Mouse (Mus musculus) gonadal fat pad, adult 2 months (tissue): ENCODE results near the gene Zbtb48. TPM values are rescaled to one million over a fixed set of nuclear protein-coding genes. Genes with fewer than 3 reads are reported as not detected.

Source experiments
- DNase-seq: peaks from one replicate; pipeline ENCODE4 v3.0.0-alpha.2; 2012; ENCODE audit warnings: low read depth
- polyA plus RNA-seq: library from polyadenylated mRNA; depleted of rRNA; stranded (reverse); fragments of >200 nt; gene quantifications from 2 replicates; pipeline ENCODE4 v1.2.3, GENCODE M21; 2012

Zbtb48 gene
- polyA plus RNA-seq, 1 experiment: 12.8 TPM

DNA sequence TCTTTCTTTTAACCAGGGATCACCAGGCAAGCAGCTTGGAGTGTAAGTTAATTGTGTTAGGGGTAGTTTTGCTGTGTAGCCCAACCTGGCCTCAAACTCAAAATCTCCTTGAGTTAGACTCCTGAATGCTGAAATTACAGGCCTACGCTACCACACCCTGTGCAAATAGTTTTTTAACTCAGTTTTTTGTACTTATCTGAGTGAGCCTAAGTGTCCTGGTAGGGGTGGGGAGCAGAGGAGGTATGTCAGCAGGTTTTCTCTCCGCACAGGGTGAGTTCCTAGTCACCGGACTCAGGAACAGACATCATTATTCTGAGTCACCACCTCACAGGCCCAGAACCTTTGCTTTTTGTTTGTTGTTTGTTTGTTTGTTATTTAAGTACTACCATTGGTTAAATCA, 25.4 kb downstream of the Zbtb48 start:
- no peak for DNase-seq

DNA sequence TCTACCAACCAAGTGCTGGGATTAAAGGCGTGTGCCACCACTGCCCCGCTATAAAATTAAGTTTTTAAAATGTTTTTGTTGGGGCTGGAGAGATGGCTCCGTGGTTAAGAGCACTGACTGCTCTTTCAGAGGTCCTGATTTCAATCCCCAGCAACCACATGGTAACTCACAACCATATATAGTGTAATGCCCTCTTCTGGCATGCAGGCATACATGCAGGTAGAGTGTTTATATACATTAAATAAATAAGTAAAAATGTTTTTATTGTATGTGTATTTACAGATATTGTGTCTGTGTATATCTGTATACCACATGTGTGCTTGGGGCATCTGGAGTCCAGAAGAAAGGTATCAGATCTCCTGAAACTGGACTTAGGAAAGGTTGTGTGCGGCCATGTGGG, 26.1 kb downstream of the Zbtb48 start:
- no peak for DNase-seq

DNA sequence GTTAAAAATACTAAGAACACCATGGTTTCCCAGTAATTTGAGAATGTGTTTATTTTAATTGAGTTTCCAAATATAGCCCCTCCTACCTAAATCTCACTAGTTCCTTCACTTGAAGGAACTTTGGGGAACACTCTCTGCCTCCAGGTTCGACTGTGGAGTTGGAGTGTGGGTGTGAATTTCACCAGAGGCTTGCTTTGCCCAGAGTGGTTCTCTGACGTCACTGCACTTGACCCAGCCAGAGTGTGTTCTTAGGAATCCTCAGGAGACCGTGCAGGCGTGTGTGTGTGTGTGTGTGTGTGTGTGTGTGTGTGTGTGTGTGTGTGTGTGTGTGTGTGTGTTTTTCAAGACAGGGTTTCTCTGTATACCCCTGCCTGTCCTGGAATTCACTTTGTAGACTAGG, 26.6 kb downstream of the Zbtb48 start:
- DNase-seq: no peak

DNA sequence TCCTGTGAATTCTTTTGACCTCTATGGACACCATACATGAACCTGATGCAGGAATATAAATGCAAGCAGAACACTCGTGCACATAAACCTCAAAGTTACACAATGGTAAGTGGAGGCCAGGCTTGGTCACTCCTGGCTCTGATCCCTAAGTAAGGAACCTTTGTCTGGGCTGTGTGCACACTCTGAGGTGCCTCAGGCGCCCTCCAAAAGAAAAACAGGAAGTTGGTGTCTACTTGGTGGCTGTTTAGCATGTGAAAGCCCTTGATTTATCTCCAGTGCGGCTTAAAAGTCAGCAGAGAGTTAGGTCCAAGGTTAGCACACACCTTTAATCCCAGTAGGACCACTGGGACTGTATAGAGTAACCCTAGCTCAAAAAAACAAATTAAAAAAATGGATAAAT, 28.0 kb downstream of the Zbtb48 start:
- DNase-seq: no peak

DNA sequence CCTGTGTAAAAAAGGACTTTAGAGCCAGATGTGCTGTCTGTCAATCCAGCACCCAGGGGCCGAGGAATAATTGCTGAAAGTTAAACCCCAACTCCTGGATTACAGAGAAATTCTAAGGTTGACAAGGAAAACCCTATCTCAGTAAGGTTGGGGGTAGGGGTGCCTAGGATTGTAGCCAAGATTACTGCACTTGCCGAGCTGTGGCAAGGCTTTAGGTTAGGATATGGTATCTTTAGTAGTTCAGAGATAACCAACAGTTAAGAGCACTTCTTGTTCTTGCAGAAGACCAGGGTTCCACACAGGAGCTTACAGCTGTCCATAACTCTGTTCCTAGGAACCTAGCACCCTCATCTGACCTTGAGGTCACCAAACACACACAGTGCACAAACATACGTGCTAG, 29.8 kb downstream of the Zbtb48 start:
- no peak for DNase-seq

DNA sequence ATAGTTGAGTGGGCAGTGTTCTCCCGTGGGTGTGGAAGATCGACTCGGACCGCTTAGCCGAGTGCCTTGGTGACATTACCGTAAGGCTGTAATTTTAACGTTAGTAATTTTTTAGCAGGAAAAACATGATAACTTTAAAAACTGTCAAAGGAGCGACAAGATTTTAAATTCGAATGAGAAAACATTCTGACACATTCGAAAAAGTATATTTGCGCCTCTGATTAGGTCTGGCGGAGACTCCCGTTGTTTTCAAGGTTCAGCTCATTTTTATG, 30.6 kb downstream of the Zbtb48 start:
- DNase-seq: no peak

DNA sequence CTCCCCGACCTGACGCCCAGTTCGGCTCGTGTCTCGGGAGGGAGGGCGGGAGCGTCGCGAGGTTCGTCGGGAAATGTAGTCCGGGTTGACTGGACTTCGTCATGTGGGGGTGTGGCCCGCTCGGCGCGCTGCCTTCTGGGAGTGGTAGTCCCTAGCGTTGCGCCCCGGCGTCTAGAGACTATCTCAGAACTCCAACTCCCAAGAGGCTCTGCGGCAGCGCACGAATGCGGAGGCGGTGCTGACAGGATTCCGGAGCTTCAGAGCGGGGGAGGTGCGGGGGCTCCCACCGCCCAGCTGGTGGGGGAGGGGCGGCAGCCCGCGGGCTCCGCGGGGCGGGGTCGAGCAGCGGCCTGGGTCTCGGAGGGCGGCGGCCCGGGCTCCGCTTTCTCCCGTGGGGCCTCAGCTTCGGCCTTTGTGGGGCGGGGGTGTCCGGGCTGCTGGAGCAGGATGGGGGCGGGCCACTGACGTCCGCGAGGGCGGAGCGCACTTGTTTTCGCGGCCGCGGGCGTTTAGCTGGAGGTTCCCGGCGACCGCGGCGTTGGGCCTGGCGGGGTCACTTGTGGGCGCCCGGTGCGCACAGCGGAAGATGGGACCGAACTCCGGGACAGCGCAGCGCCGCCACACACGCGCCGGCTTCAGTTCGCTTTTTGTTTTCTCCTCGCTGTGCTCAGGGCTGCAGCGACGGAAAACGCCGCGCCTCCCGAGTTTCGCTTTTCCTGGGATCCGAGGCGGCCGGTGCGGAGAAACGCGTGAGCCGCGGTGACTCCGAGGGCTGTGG, 31.1 kb downstream of the Zbtb48 start, which contains the start of gene Phf13:
Gene Phf13, minus strand, starts transcription at position 86 of the 778 bp plus-strand sequence.
- DNase-seq: peak; percentile 72

DNA sequence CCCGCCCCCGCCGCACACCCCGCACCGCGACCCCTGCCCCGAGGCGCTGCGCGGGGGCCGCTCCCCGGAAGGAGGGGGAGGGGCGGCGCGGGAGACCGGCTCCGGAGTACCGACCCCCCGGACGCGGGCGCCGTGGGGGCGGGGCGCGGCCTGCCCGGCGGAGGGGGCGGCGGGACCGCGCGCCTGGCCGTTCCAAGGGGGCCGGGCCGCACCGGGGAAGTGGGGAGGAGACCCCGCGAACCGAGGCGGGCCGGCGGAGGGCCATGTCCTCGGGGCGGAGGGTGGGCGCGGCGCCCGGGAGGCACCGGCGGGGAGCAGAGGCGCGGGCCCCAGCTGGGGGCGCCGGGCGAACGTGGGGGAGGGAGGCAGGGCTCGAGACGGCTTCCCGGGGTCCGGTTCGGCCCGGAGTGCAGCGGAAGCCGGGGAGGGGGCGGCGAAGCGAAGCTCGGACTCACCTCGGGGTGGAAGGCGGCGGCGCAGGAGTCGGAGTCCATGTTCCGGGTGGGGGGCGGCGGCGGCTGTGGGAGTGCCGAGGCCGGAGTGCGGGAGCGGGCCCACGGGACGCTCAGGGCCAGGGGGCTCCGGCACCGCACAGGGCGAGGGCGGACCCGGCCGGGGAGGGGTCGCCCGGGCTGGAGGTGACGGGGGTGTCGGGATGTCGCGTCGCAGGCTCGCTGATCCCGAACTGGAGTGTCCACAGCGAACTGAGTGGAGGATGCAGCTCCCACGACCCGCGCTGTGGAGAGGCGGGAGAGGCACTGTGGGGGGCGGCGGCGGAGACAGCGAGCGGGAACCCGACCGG, 31.9 kb downstream of the Zbtb48 start:
- DNase-seq: no peak

DNA sequence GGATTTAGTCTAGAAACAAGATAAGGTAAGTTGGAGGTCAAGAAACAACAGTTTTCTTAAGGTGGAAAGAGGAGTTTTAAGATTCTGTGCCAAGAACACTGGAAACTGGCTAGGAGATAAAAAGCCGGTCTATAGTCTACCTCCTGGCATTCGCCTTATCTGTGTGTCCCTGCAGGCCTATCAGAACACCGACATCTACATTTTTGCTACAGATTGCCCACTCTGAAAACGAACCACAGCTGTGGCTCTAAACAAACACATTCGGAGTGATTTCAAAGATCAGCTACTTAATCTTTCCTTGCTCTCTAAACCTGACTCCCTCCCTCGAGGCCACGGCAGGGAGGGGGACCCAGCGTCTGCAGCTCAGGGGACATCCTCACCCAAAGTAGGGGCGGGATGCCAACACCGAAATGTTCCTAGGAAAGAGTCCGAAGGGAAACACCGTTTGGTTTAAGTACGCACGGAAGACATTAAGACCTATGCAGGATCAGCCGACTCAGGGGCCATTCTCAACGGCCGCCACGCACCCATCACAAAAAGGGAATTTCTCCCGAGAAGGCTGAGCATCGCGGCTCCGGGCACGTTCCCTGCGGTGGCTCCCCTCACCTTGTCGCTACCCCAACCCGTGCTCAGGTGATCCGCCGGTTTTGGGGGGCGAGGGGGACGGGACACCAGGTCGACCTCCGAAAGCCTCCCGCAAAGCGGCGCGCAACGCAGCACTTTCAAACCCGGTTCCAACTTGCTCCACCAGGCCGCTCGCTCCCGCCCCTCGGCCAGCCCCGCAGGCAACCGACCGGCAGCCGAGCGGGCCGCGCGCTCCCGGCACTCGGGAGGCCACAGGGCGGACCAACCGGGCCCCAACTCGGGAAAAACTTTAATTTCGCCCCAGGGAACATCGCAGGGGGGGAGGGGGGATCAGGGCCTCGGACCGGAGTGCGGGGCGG, 33.0 kb downstream of the Zbtb48 start:
- no peak for DNase-seq

DNA sequence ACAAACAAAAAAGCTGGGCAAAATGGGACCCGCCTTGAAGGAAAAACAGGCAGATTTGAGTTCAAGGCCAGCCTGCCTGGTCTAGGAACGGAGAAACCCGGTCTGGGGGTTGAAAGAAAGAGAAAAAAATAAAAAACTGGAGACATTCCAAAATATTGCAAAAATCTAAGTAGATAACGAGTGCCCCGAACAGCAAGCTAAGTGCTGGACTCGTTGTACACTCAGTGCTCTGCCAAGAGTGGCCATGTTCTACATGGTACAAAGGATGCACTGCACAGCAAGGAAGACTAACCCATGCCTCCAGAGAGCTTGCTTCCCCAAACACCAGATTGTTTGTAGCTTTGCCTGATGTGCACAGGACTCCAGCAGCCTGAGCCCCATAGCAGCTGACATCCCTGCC, 34.4 kb downstream of the Zbtb48 start:
- no peak for DNase-seq

DNA sequence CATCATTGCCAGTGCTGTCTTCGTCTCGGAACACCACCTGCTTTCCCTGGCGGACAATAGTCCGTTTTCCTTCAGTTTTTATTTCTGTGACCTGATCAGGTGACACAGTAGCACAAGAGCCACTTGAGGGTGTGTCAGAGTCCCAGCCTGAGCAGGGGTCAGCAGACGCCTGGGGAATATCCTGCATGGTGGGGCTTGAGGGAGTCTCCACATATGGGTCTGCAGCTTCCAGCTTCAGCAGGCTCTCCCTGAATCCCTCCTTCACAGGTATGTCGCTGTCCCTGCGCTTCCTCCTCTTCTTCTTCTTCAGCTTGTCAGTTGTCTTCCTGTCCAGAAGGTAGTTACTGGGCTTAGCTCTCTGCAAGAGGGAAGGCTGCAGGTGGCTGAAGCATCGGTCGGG, 35.4 kb downstream of the Zbtb48 start:
- DNase-seq: no peak

DNA sequence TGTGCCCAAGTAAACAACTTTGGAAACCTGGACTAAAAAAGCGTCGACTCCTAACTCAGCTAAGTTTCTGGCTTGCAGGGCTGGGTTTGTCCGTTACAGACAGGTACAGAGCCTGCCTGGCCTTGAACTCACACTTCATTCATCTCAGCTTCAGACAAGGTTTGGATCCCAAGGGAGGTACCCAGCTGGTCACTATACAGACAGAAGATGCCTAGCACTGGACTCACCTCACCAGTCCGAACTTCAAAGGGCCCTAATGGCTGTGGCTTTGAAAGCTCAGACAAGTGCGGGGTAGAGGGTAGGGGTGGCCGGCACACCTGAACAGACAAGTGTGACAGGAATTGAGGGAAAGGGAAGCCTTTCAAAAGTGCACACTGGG, 38.4 kb downstream of the Zbtb48 start:
- no peak for DNase-seq

DNA sequence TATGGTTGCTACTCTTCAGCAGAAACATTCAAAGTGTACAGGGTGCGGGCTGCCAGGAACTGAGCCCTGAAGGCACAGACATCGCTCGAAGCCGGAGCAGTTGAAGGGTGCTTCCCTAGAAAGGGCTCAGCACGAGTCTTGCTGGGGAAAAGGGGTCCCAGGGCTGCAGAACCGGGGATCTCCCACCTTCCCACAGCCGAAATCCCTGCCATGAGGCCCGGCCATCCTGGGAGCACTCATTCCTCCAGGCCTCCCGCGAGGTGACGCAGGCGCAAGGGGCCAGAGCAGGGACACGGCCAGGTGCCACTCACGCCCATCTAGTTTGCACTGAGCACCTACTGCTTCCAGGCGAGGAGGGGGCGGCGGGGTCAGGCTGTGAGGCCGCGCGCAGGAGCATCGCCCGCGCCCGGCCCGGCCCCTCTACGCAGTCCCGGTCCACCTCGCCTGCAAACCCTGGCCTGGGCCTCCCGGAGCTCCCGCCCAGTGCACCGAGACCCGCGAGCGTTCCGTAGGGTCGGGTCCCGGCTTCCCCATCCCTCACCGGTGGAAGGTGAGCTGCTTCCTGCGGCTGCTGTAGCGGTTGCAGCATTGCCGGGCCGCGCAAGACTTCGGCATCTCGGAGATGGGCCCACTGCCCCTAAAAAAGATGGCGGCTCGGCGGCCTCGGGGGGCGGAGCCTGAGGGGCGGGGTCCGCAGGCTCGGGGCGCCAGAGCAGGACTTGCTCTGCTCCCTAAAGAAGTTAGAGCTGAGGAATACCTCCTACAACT, 38.9 kb downstream of the Zbtb48 start, which contains the start of gene Thap3:
Gene Thap3, minus strand, starts transcription at position 656 of the 768 bp plus-strand sequence.
- no peak for DNase-seq

DNA sequence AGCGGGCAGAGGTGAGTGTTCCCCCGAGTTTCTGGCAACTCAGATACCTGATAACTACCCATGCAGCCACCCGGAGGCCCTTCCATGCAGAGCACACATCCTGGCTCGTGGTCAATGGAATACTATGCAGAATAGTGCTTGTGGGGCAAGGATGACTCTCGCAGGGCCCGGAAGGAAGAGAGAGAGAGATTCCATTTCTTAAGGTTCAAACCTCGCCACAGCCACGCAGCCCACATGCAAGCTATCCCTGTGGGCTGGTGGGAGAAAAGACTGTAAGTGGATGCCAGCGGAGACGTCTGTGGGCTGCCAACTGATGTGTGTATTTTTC, 39.5 kb downstream of the Zbtb48 start:
- no peak for DNase-seq

DNA sequence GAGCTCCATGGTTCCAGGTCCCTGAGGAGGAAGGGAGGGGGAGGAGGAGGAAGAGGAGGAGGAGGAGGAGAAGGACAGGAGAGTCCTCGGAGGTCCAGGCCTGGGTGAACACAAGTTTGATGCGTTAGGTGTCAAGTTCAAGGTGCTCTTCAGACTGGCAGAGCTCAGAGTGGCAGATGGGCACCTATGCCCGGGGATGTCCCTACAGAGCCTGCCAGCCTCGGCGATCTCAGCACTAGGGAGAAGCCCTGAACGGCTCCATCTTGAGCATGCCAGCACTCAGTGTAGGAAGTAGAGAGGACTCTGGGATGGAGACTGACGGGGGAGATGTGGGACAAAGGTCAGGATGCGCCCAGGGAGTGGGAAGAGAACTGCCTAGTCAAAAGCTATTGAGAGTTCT, 40.8 kb downstream of the Zbtb48 start:
- DNase-seq: no peak

DNA sequence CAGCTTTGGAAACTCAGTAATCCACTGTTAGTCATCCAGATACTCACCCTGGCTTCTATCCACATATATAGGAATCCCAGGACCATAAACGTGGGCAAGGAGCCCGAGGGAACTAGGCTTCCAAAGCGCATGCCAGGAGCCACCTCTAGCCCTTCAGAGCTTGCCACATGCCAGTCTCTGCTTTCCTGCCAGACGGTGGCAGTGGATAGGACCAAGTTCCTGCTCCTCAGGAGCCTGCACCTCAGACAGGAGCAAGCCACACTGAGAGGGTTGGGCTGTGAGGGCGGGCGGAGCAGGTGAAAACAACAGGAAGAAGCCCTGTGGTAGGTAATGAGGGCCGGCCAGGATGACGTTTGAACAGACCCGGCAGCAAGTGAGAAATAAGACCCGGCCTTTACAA, 41.6 kb downstream of the Zbtb48 start:
- DNase-seq: no peak

DNA sequence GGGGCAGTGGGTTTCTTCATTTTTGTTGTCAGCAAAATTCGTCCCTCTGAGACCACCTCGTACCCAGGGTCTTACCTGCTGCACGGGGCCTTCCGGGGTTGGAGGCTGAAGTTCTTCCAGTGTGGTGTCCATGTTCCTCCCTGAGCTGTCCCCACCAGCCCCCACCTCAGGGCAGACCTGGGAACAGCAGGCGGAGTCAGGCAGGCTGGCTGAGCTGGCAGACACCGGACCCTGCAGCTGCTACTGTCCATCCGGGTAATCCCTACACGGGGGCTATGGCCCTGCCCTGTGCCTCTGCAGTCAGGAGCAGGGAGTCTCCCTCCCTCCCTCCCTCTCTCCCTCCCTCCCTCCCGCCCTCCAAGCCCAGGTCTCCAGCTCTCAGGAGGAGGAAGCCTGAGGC, 43.9 kb downstream of the Zbtb48 start:
- DNase-seq: no peak

DNA sequence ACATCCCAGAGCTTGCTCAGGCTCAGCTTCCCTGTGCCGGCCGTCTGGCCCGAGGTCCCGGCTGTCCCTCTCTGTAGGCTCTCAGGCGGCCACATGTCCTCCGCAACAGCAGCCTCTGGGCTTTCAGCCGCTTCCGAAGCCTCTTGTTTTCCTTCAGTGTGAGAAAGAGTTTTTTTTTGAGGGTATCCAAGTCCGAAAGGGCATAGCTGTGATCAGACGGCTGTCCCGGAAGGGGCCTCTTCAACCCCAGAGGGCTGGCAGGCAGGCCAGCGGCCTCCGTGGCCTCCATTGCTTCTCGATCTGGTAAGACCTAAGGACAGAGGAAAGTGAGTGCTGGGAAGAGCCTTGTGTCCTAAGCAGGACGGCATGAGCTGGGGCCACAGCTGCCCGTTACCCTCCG, 44.4 kb downstream of the Zbtb48 start:
- no peak for DNase-seq

DNA sequence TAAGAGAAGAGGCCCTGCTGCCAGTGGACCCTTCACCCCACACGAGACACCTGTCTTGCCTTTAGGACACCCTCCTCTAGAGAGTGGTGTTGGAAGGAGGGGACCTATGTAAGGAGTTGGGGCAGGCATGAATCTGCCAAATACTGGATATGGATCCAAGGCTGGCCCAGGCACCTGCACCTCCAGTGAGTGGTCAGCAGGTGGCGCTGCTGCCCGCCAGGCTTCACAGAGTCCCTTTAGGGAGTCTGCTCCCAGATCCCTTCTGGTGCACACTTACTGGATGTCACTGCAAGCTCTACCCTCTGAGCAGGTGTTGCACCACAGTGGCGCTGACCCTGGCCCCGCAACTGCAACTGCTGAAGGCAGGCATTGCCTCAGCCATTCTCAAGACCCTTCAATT, 46.1 kb downstream of the Zbtb48 start:
- no peak for DNase-seq

DNA sequence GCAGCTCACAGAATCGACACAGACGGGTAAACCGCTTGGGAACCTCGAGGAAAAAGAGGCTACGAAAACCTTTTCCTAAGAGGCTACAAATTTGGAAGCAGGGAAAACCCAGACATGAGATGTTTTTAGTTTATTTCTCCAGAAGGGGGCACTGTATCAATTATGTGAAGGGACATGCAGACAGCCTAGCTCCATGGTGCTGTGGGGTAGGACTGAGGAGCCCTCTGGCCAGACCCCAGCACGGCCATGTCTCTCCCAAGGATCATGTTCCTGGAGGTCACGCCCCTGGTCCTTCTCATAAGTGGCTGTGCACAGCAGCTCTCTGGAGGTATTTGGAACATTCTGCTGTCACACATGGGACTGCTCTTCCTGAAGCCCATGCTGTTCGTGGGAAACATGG, 46.8 kb downstream of the Zbtb48 start:
- no peak for DNase-seq

DNA sequence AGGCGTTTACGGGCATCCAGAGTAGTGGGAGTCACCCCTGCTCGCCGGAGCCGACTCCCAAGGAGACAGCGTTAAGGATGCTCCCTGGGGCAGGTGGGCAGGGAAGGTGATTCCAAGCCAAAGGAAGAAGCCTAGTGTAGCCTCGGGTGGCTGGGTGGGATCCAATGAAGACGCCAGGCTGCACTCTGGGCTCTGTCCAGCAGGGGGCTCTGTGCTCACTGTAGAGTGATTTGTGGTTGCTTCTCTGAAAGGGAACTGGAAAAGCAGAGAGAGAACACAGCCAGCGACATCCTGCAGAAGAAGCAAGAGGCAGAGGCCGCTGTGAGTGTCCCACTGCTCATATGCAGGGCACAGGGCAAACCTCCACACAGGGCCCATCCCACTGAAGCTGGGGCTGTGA, 49.7 kb downstream of the Zbtb48 start:
- DNase-seq: no peak

DNA sequence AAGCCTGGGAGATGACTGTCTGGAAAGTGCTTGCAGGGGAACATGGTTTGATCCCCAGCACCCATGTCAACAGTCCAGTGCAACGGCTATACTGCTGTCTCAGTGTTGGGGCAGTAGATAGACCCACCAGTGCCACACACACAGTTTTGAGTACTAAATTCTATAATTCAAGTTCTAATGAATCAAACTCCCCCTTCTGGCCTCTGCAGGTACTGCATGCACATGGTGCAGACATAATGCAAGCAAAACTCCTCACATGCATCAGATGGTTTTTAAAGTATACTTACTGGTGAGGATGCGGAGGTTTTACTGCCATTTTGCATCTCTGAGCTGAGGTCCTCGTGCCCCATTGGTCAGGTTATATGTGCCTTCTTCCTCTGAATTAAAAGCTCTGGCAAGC, 52.0 kb downstream of the Zbtb48 start:
- no peak for DNase-seq
